Mouse (Mus musculus): Measurements from ENCODE around the gene Pde1a.

DNA sequence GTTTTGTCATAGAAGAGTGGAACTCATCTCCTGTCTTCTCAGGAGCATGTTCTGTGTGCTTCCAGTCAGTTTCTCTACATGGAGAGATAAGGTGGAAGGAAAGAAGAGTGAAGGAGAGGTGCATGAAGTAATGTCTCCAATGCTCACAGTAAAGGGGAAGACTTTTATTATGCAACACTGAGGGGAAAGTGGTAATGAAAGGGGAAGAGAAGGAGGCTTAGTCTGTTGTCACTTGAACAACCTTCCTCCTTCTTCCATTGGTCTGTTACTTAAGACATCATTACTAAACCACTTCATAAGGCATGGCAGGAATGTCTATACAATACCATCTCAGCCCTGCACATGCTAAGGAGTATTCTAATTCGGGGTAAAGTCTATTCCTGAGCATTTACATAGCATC, 38.8 kb upstream of the Pde1a start:
- TF ChIP-seq POLR2A (IDR thresholded peaks at IDR 0.05; ENCODE audit: control insufficient read depth, extremely low read depth, insufficient read depth, low read length, poor library complexity) (no peak), CTCF (IDR thresholded peaks at IDR 0.05; ENCODE audit: borderline replicate concordance, control insufficient read depth, extremely low read depth, insufficient read depth, low read length, poor library complexity) (no peak)
